Mouse (Mus musculus): ENCODE measurements around the gene Zscan29.

DNA sequence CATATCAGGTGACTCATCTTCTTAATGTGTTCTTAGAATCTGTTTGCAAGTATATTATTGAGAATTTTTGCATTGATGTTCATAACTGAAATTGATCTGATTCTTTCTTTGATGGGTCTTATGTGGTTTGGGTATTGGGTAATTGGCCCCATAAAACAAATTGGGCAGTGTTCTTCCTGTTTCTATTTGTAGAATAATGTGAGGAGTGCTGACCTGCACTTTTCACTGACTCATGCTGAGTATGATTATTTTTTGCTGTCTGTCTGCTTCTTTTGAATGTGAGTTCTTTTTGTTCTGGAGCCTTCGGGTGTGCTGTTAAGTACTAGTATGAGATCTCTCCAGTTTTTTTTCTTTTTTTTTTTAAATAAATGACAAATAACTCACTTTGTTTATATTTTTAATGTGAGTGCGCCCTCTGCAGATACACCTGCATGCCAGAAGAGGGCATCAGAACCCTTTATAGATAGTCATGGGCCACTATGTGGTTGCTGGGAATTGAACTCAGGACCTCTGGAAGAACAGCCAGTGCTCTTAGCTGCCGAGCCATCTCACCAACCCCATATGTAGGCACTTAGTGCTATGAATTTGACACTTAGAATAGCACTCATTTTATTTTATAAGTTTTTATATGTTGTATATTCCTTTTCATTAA is 8.0 kb upstream of the Zscan29 start:
- TF ChIP-seq CTCF (IDR thresholded peaks at IDR 0.05; ENCODE audit: low read depth, low read length): no peak
- TF ChIP-seq POLR2A (IDR thresholded peaks at IDR 0.05; ENCODE audit: borderline replicate concordance, low read depth, low read length): no peak

All from bone marrow macrophage, adult 2 months (primary cell).